Mouse (Mus musculus) heart, embryonic 16.5 days (tissue): ENCODE measurements around the gene Lsm12. TPM values are rescaled to one million over a fixed set of nuclear protein-coding genes. Genes with fewer than 3 reads are reported as not detected.
A peak's percentile ranks its signal among the peaks of the same experiment; 100 is the strongest.
"Not testable (repeated sequence)": the region's sequence is repeated elsewhere in the genome, so short reads cannot be mapped to it uniquely, and the experiment has no call there.

Source experiments
- ATAC-seq: fragments of 200-750 bp; cut with Nextera tagmentation; replicated peaks from 2 replicates; pipeline ENCODE4 v1.8.0; 2017; ENCODE audit warnings: moderate number of reproducible peaks; ENCODE audit not compliant: insufficient read depth, low FRiP score; ENCODE audit errors: extremely low read depth
- H3K27ac ChIP-seq: fragments of 300-500 bp; sonication (generic); 2 replicates; pipeline ENCODE4 v1.5.1; 2014; ENCODE audit warnings: mild to moderate bottlenecking, low read length, control low read depth, moderate library complexity
- H3K27me3 ChIP-seq: fragments of 300-500 bp; sonication (generic); 2 replicates; pipeline ENCODE4 v1.6.1; 2014; ENCODE audit warnings: low read length, mixed read lengths; ENCODE audit not compliant: control insufficient read depth, insufficient read depth
- H3K36me3 ChIP-seq: fragments of 300-500 bp; sonication (generic); 2 replicates; pipeline ENCODE4 v1.6.1; 2014; ENCODE audit not compliant: control insufficient read depth, insufficient read depth
- H3K4me1 ChIP-seq: fragments of 300-500 bp; sonication (generic); 2 replicates; pipeline ENCODE4 v1.6.1; 2014; ENCODE audit warnings: low read length, mixed read lengths; ENCODE audit not compliant: control insufficient read depth, insufficient read depth
- H3K4me2 ChIP-seq: fragments of 300-500 bp; sonication (generic); 2 replicates; pipeline ENCODE4 v1.6.1; 2014; ENCODE audit warnings: low read depth, mild to moderate bottlenecking, control low read depth, low read length
- H3K4me3 ChIP-seq: fragments of 300-500 bp; sonication (generic); 2 replicates; pipeline ENCODE4 v1.5.1; 2014; ENCODE audit warnings: mild to moderate bottlenecking, control low read depth, low read length
- H3K9ac ChIP-seq: fragments of 300-500 bp; sonication (generic); 2 replicates; pipeline ENCODE4 v1.6.1; 2014; ENCODE audit warnings: low read length, control low read depth
- H3K9me3 ChIP-seq: fragments of 300-500 bp; sonication (generic); replicated peaks from 2 replicates; pipeline ENCODE4 v1.6.1; 2016; ENCODE audit warnings: low read length; ENCODE audit not compliant: control insufficient read depth
- WGBS: fragments of 180-500 bp; shearing (Covaris S2); extraction: QIAGEN DNeasy Blood & Tissue Kit; methylation state at CpG from one replicate; pipeline ENCODE4 v1.1.7; 2014; 5-methylcytosine and 5-hydroxymethylcytosine counted together
- polyA plus RNA-seq: library from polyadenylated mRNA; unstranded; fragments of >200 nt; fragmentation: Nextera tagmentation; extraction: Ambion mirVana; gene quantifications from 2 replicates; pipeline ENCODE4 v1.2.1, GENCODE M21; 2015

Lsm12 gene
- polyA plus RNA-seq, 1 experiment from 2014 or later, result 60.5 TPM

GRCm38 (mm10) chr11:102168689-102169088 lies 16.4 kb downstream of the Lsm12 start:
- no peak overlapping the region for H3K9ac ChIP-seq
- H3K27me3 ChIP-seq, result no peaks in the 10 kb centered on the region
- no peaks in the 10 kb centered on the region for H3K4me1 ChIP-seq
- no peak overlapping the region for H3K27ac ChIP-seq
- no peak overlapping the region for H3K4me2 ChIP-seq
- H3K9me3 ChIP-seq, result no peaks in the 10 kb centered on the region
- peaks cover 10% of the 10 kb centered on the region for H3K36me3 ChIP-seq
- ATAC-seq, result no peak
- WGBS, result 84% methylated on average over 5 of the region's 5 CpGs
- no peak overlapping the region for H3K4me3 ChIP-seq

- no peak for ATAC-seq
- Histone ChIP-seq H3K9me3 (no peaks in the 10 kb centered on the region), H3K27me3 (no peaks in the 10 kb centered on the region), H3K9ac (no peak overlapping the region), H3K27ac (no peak overlapping the region), H3K4me2 (no peak overlapping the region), H3K4me1 (no peaks in the 10 kb centered on the region), H3K36me3 (peaks cover 16% of the 10 kb centered on the region), H3K4me3 (no peak overlapping the region)
- WGBS, result 89% methylated on average over 5 of the region's 5 CpGs
These were observed 17.6 kb downstream of the Lsm12 start for GRCm38 (mm10) chr11:102167539-102167938.

GRCm38 (mm10) chr11:102165971-102166722 lies 18.9 kb downstream of the Lsm12 start:
- H3K9me3 ChIP-seq, result no peaks in the 10 kb centered on the region
- H3K9ac ChIP-seq, result no peak overlapping the region
- ATAC-seq, result no peak
- H3K27me3 ChIP-seq, result no peaks in the 10 kb centered on the region
- no peak overlapping the region for H3K27ac ChIP-seq
- peaks cover 19% of the 10 kb centered on the region for H3K36me3 ChIP-seq
- H3K4me2 ChIP-seq, result no peak overlapping the region
- WGBS, result 53% methylated on average over 6 of the region's 6 CpGs
- H3K4me1 ChIP-seq, result no peaks in the 10 kb centered on the region
- H3K4me3 ChIP-seq, result no peak overlapping the region

GRCm38 (mm10) chr11:102159781-102160180 lies 25.3 kb downstream of the Lsm12 start:
- 72% methylated on average over 5 of the region's 5 CpGs for WGBS
- H3K9me3 ChIP-seq, result no peaks in the 10 kb centered on the region
- peaks cover 4% of the 10 kb centered on the region for H3K4me1 ChIP-seq
- H3K9ac ChIP-seq, result no peak overlapping the region
- H3K27me3 ChIP-seq, result no peaks in the 10 kb centered on the region
- H3K4me2 ChIP-seq, result no peak overlapping the region
- no peak overlapping the region for H3K4me3 ChIP-seq
- H3K27ac ChIP-seq, result no peak overlapping the region
- H3K36me3 ChIP-seq, result peaks cover 9% of the 10 kb centered on the region
- ATAC-seq, result no peak

- H3K9me3 ChIP-seq, H3K9ac ChIP-seq, H3K27ac ChIP-seq, H3K4me1 ChIP-seq, H3K4me2 ChIP-seq, H3K4me3 ChIP-seq, ATAC-seq, H3K27me3 ChIP-seq: not testable (repeated sequence)
- WGBS, result 72% methylated on average over 2 of the region's 2 CpGs
- peaks cover 14% of the 10 kb centered on the region for H3K36me3 ChIP-seq
These were observed 27.1 kb downstream of the Lsm12 start for GRCm38 (mm10) chr11:102158024-102158423.

GRCm38 (mm10) chr11:102156786-102157089 lies 28.4 kb downstream of the Lsm12 start:
- Histone ChIP-seq H3K27ac (no peak overlapping the region), H3K4me3 (no peak overlapping the region), H3K4me1 (peaks cover 4% of the 10 kb centered on the region), H3K9ac (no peak overlapping the region), H3K4me2 (no peak overlapping the region), H3K36me3 (peaks cover 12% of the 10 kb centered on the region), H3K27me3 (no peaks in the 10 kb centered on the region), H3K9me3 (no peaks in the 10 kb centered on the region)
- ATAC-seq, result 0 out of 2 replicates have a peak, but pooled peaks have one; percentile 14
- WGBS, result 6% methylated on average over 1 of the region's 1 CpGs

GRCm38 (mm10) chr11:102156039-102156785 lies 28.9 kb downstream of the Lsm12 start, which contains the start of gene Tmem101:
Gene Tmem101 (minus strand): TSS chr11:102156404.
- Histone ChIP-seq H3K4me2 (peak within 1 kb of the TSS; percentile 80), H3K4me1 (peaks cover 4% of the 10 kb centered on the region), H3K27ac (peak within 1 kb of the TSS; percentile 53; the same call in 1 of the 2 replicates), H3K27me3 (no peaks in the 10 kb centered on the region), H3K4me3 (peak within 1 kb of the TSS; percentile 86), H3K9me3 (no peaks in the 10 kb centered on the region), H3K36me3 (peaks cover 12% of the 10 kb centered on the region), H3K9ac (peak within 1 kb of the TSS; percentile 83)
- ATAC-seq, result peak; percentile 80
- WGBS, result under 1% methylated on average over 37 of the region's 37 CpGs

- ATAC-seq, result no peak
- H3K9ac ChIP-seq, result no peak overlapping the region
- H3K36me3 ChIP-seq, result no peaks in the 10 kb centered on the region; the same call in 1 of the 2 replicates
- H3K4me2 ChIP-seq, result peak overlapping the region; percentile 16
- WGBS, result 12% methylated on average over 34 of the region's 34 CpGs
- peaks cover 19% of the 10 kb centered on the region for H3K4me1 ChIP-seq
- peak overlapping the region; percentile 26; the same call in 1 of the 2 replicates for H3K4me3 ChIP-seq
- no peak overlapping the region for H3K27ac ChIP-seq
- no peaks in the 10 kb centered on the region for H3K9me3 ChIP-seq
- peaks cover 52% of the 10 kb centered on the region for H3K27me3 ChIP-seq
These were observed 37.7 kb downstream of the Lsm12 start for GRCm38 (mm10) chr11:102147213-102147989.
